Mouse (Mus musculus) MEL (cell line): ENCODE data around the gene Ntn5.

Experiments used
- CTCF ChIP-seq, 3 experiments: IDR thresholded peaks in 2 of 3; conservative IDR thresholded peaks in 1 of 3; 2 replicates each; pipeline ENCODE4 v1.5.1; 2011 to 2012; ENCODE audit warnings: low read length in 3 of 3, low read depth in 2 of 3, mild to moderate bottlenecking in 2 of 3, improper control_type of control experiment in 1 of 3, inconsistent platforms in 1 of 3, mixed read lengths in 1 of 3, moderate library complexity in 1 of 3; ENCODE audit not compliant: control insufficient read depth in 1 of 3, insufficient read depth in 1 of 3, poor library complexity in 1 of 3, severe bottlenecking in 1 of 3
- E2F4 ChIP-seq: IDR thresholded peaks from 2 replicates; pipeline ENCODE4 v1.6.1; 2011; ENCODE audit warnings: low read depth, low read length, improper control_type of control experiment, borderline replicate concordance
- JUND ChIP-seq: IDR thresholded peaks from 2 replicates; pipeline ENCODE4 v1.6.1; 2011; ENCODE audit warnings: low read depth, mild to moderate bottlenecking, improper control_type of control experiment, low read length
- POLR2AphosphoS5 ChIP-seq: IDR thresholded peaks from 2 replicates; pipeline ENCODE4 v1.6.1; 2012; ENCODE audit warnings: low read depth, borderline replicate concordance, mild to moderate bottlenecking, inconsistent platforms, low read length, moderate library complexity, mixed read lengths
- RAD21 ChIP-seq: IDR thresholded peaks from 2 replicates; pipeline ENCODE4 v1.6.1; 2011; ENCODE audit warnings: mild to moderate bottlenecking, low read depth, low read length, improper control_type of control experiment
- SIN3A ChIP-seq: IDR thresholded peaks from 2 replicates; pipeline ENCODE4 v1.6.1; 2012; ENCODE audit warnings: low read length, improper control_type of control experiment, inconsistent platforms
- ZKSCAN1 ChIP-seq: IDR thresholded peaks from 2 replicates; pipeline ENCODE4 v1.6.1; 2012; ENCODE audit warnings: low read depth, mild to moderate bottlenecking, inconsistent platforms, low read length, improper control_type of control experiment, moderate library complexity

DNA sequence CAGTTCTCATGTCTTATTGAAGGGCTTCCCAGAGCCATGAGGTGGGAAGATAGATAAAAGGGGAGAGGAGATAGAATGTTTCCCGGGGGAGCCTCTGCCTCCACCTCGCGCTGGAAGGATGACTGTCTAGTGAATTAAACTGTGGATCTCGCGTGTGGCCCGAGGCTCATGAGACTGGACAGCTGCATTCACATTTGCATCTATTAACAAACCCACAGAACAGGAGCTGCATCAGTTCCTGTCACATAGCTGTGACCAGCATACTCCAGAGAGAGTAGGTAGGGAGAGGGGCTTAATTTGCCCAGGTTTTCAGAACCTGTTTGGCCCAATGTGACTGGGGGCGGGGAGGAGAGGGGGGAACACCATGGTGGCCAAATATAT, 38.2 kb upstream of the Ntn5 start:
- TF ChIP-seq RAD21 (no peak), E2F4 (no peak), POLR2AphosphoS5 (no peak), SIN3A (no peak), ZKSCAN1 (no peak), JUND (no peak), CTCF (IDR thresholded peaks at IDR 0.05 in 2 of 3, conservative IDR thresholded peaks at IDR 0.05 in 1 of 3; ENCODE audit: control insufficient read depth in 1 of 3, insufficient read depth in 1 of 3, low read depth in 2 of 3, low read length in 3 of 3, poor library complexity in 1 of 3, severe bottlenecking in 1 of 3) (no peak)
